Mouse (Mus musculus): ENCODE data around the gene Tmem273.

DNA sequence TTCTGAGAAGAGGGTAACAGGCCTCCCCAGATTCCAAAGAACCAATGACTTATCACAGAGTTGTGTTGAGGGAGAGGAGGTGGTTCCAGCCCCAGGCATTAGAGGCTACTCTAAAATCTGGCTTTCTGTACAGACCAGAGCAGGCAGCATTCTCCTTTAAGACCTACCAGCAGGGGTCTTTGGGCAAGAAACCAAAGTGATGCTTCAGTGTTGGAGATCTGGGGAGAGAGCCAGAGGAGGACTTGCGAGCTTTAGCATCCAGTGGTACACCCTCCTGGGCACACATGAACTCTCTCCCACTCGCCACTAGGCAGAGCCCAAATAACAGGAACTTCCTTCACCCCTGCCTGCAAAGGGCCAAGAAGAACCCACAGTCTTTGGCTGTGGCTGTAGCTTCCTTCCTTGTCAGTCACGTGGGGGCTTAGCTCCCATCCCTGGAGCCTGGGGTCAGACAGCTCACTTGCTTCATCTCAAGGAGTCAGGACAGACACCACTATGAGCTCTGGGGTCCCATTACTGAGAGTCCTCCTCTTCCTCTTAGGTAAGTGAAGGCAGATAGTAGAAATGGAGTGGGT lies at the start of gene Tmem273:
- TF ChIP-seq CTCF (IDR thresholded peaks at IDR 0.05; ENCODE audit: insufficient read depth, low read length) (no peak), POLR2A (IDR thresholded peaks at IDR 0.05; ENCODE audit: borderline replicate concordance, extremely low read depth, low read depth, low read length) (no peak)
